13 mouse cellular contexts compared by ENCODE assay signal in the genomic region with DNA sequence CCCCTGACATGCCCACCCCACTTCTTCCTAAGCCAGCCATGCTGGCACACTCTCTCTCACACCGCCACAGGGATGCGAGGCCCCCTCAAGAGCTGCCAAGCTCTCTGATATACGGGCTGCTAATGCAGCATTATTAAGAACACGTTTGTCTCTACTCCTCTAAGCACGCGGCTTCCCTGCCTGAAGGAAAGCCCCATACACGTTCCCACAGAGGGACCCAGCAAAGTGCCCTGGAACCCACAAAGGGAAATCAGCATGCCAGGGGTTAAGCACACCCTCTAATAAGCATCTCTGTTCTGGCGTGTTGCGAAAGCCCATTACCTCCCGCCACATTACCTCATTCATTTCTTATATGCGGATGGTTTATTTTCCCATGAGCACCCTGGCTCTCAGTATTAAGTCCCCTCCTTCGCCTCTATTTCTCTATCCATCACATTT.
DNase-seq lines count a peak whose midpoint lies in the region; ATAC-seq and TF ChIP-seq lines count a peak whose summit lies in the region.
"Had no signal": no experiment of that assay in that cellular context is flagged by ENCODE, and none has a peak within 500 bp of the region (broad histone marks: within the 10 kb centered on the region; RNA-seq: fewer than 3 reads in every experiment).

No protein-coding gene starts in this region.

- no peaks in the 10 kb centered on the region for H3K9me3 ChIP-seq in hindbrain, embryonic 11.5 days (ENCODE audit: control insufficient read depth, low read length)
- H3K9me3 ChIP-seq in hindbrain, embryonic 10.5 days, result no peaks in the 10 kb centered on the region
- H3K9me3 ChIP-seq in embryonic facial prominence, embryonic 13.5 days, result no peaks in the 10 kb centered on the region
- H3K9me3 ChIP-seq in forebrain, postnatal 0 days (ENCODE audit: low read length), result no peaks in the 10 kb centered on the region
- no peaks in the 10 kb centered on the region for H3K9me3 ChIP-seq in midbrain, embryonic 15.5 days

- DNase-seq in hindbrain, embryonic 11.5 days (ENCODE audit: low spot score), result no peak
- no peak for DNase-seq in hindbrain, embryonic 10.5 days (ENCODE audit: low spot score)
- peak; percentile 58 for DNase-seq in forebrain, postnatal 0 days
- no peak for DNase-seq in right cerebral cortex, postnatal 4 days
- no peak for DNase-seq in layer of hippocampus, adult 9-10 months (ENCODE audit: low spot score)
- no peak for DNase-seq in urinary bladder, postnatal 36 days (ENCODE audit: low spot score in 2 of 2)
- DNase-seq: cerebellum, adult 9-10 months; heart, postnatal 4 days; right cerebral cortex, adult 18-20 months had no signal

- H3K36me3 ChIP-seq in hindbrain, embryonic 11.5 days (ENCODE audit: control insufficient read depth, insufficient read depth, low read length), result no peaks in the 10 kb centered on the region
- H3K36me3 ChIP-seq in hindbrain, embryonic 10.5 days, result peaks cover 16% of the 10 kb centered on the region
- H3K36me3 ChIP-seq in embryonic facial prominence, embryonic 13.5 days, result peaks cover 3% of the 10 kb centered on the region; the same call in 1 of the 2 replicates
- no peaks in the 10 kb centered on the region for H3K36me3 ChIP-seq in forebrain, postnatal 0 days (ENCODE audit: insufficient read depth)
- H3K36me3 ChIP-seq in midbrain, embryonic 15.5 days (replicated peaks), result no peaks in the 10 kb centered on the region

- no peaks in the 10 kb centered on the region; the same call in 1 of the 2 replicates for H3K4me1 ChIP-seq in hindbrain, embryonic 11.5 days (replicated peaks; ENCODE audit: control insufficient read depth, insufficient read depth, low read length)
- peaks cover 10% of the 10 kb centered on the region for H3K4me1 ChIP-seq in hindbrain, embryonic 10.5 days (replicated peaks)
- peaks cover 28% of the 10 kb centered on the region for H3K4me1 ChIP-seq in embryonic facial prominence, embryonic 13.5 days
- H3K4me1 ChIP-seq in forebrain, postnatal 0 days (ENCODE audit: insufficient read depth), result peaks cover 24% of the 10 kb centered on the region
- peaks cover 33% of the 10 kb centered on the region for H3K4me1 ChIP-seq in midbrain, embryonic 15.5 days

- 68% methylated on average over 12 of the region's 12 CpGs for WGBS in hindbrain, embryonic 11.5 days
- 85% methylated on average over 12 of the region's 12 CpGs for WGBS in hindbrain, embryonic 10.5 days
- 53% methylated on average over 12 of the region's 12 CpGs for WGBS in embryonic facial prominence, embryonic 13.5 days
- WGBS in forebrain, postnatal 0 days, result 12% methylated on average over 12 of the region's 12 CpGs
- WGBS in midbrain, embryonic 15.5 days, result 34% methylated on average over 12 of the region's 12 CpGs

- no peak for TF ChIP-seq CTCF in forebrain, postnatal 0 days (IDR thresholded peaks at IDR 0.05; ENCODE audit: low read depth)

- H3K27me3 ChIP-seq in hindbrain, embryonic 11.5 days (ENCODE audit: control insufficient read depth, insufficient read depth, low read length), result no peaks in the 10 kb centered on the region
- no peaks in the 10 kb centered on the region for H3K27me3 ChIP-seq in hindbrain, embryonic 10.5 days (ENCODE audit: insufficient read depth, poor library complexity, severe bottlenecking)
- H3K27me3 ChIP-seq in embryonic facial prominence, embryonic 13.5 days, result no peaks in the 10 kb centered on the region
- H3K27me3 ChIP-seq in forebrain, postnatal 0 days (ENCODE audit: insufficient read depth, low read length), result no peaks in the 10 kb centered on the region
- no peaks in the 10 kb centered on the region for H3K27me3 ChIP-seq in midbrain, embryonic 15.5 days (replicated peaks)

- H3K4me2 ChIP-seq in hindbrain, embryonic 11.5 days (replicated peaks; ENCODE audit: low read depth, low read length), result no peak overlapping the region
- no peak overlapping the region for H3K4me2 ChIP-seq in embryonic facial prominence, embryonic 13.5 days
- H3K4me2 ChIP-seq in forebrain, postnatal 0 days (ENCODE audit: low read depth), result peak overlapping the region; percentile 29
- peak overlapping the region; percentile 19; the same call in 1 of the 2 replicates for H3K4me2 ChIP-seq in midbrain, embryonic 15.5 days

- H3K27ac ChIP-seq in hindbrain, embryonic 11.5 days (ENCODE audit: low read depth, low read length), result no peak overlapping the region; the same call in 1 of the 2 replicates
- no peak overlapping the region for H3K27ac ChIP-seq in hindbrain, embryonic 10.5 days
- 0 out of 2 replicates have a peak overlapping the region, but pooled peaks have one; percentile 19 for H3K27ac ChIP-seq in embryonic facial prominence, embryonic 13.5 days
- peak overlapping the region; percentile 68 for H3K27ac ChIP-seq in forebrain, postnatal 0 days (ENCODE audit: low read depth, low read length)
- H3K27ac ChIP-seq in midbrain, embryonic 15.5 days, result peak overlapping the region; percentile 76
- H3K27ac ChIP-seq: kidney, postnatal 0 days; left cerebral cortex, adult 2 months had no signal

- peak; percentile 51 for ATAC-seq in hindbrain, embryonic 11.5 days (ENCODE audit: low FRiP score)
- no peak for ATAC-seq in embryonic facial prominence, embryonic 13.5 days (ENCODE audit: insufficient number of reproducible peaks, insufficient read depth, low FRiP score, low TSS enrichment, low read depth)
- ATAC-seq in forebrain, postnatal 0 days, result peak; percentile 70
- ATAC-seq in midbrain, embryonic 15.5 days (replicated peaks), result peak; percentile 46

- H3K9ac ChIP-seq in hindbrain, embryonic 11.5 days (ENCODE audit: low read depth, low read length), result no peak overlapping the region
- H3K9ac ChIP-seq in embryonic facial prominence, embryonic 13.5 days, result no peak overlapping the region
- peak overlapping the region; percentile 28; the same call in 1 of the 2 replicates for H3K9ac ChIP-seq in forebrain, postnatal 0 days
- no peak overlapping the region for H3K9ac ChIP-seq in midbrain, embryonic 15.5 days

- no peak overlapping the region for H3K4me3 ChIP-seq in hindbrain, embryonic 11.5 days (ENCODE audit: low read depth, low read length)
- H3K4me3 ChIP-seq in hindbrain, embryonic 10.5 days, result no peak overlapping the region
- H3K4me3 ChIP-seq in embryonic facial prominence, embryonic 13.5 days, result no peak overlapping the region
- H3K4me3 ChIP-seq in forebrain, postnatal 0 days (ENCODE audit: low read depth, low read length), result no peak overlapping the region
- no peak overlapping the region for H3K4me3 ChIP-seq in midbrain, embryonic 15.5 days
- H3K4me3 ChIP-seq: left cerebral cortex, adult 2 months had no signal

Comparison
In these comparisons a context has a peak if more than half of its experiments do, and no peak if none do; other contexts are left out.
1. H3K27ac ChIP-seq: peak in embryonic facial prominence, embryonic 13.5 days (single experiment), forebrain, postnatal 0 days (single experiment) and midbrain, embryonic 15.5 days (single experiment); none in hindbrain, embryonic 11.5 days (single experiment) and hindbrain, embryonic 10.5 days (single experiment).
2. H3K4me2 ChIP-seq: peak in forebrain, postnatal 0 days (single experiment) and midbrain, embryonic 15.5 days (single experiment); none in hindbrain, embryonic 11.5 days (single experiment) and embryonic facial prominence, embryonic 13.5 days (single experiment).